In the genomic region with DNA sequence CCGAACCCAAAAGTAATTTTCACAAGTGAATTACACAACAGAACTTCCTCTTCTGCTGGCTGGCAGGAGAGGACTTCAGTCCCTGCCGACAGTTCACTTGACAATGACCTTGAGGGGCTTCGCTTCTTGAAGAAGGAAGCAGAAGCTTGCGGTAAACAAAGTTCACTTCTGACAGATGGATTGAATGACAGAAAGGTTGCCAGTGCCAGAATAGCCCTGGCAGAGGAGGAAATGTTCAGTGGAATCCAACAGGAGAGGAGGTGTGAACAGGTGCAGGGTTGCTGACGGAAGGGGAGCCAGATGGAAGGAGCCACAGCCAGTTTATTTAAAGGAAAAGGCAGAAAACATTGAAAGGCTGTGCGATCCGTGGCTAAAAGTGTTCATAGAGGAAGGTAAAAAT, we compare ENCODE assay signal across 8 mouse cellular contexts.
A peak's percentile ranks its signal among the peaks of the same experiment; 100 is the strongest.
DNase-seq lines count a peak whose midpoint lies in the region; ATAC-seq and TF ChIP-seq lines count a peak whose summit lies in the region.

No protein-coding gene starts in this region.

- TF ChIP-seq CTCF in thymus, adult 2 months (IDR thresholded peaks at IDR 0.05; ENCODE audit: borderline replicate concordance, control insufficient read depth, extremely low read depth, insufficient read depth, low read length, poor library complexity) = no peak

- H3K27me3 ChIP-seq in thymus, adult 2 months (ENCODE audit: control insufficient read depth, insufficient read depth, low read length) = no peaks in the 10 kb centered on the region
- no peaks in the 10 kb centered on the region for H3K27me3 ChIP-seq in forebrain, embryonic 14.5 days (replicated peaks; ENCODE audit: control insufficient read depth, insufficient read depth, low read length)
- H3K27me3 ChIP-seq in kidney, embryonic 16.5 days (ENCODE audit: insufficient read depth, low read length) = no peaks in the 10 kb centered on the region

- H3K4me2 ChIP-seq in forebrain, embryonic 14.5 days (ENCODE audit: low read length) = no peak overlapping the region
- no peak overlapping the region for H3K4me2 ChIP-seq in kidney, embryonic 16.5 days (replicated peaks; ENCODE audit: low read depth, low read length)

- H3K9me3 ChIP-seq in forebrain, embryonic 14.5 days (replicated peaks; ENCODE audit: control insufficient read depth, low read length) = no peaks in the 10 kb centered on the region
- no peaks in the 10 kb centered on the region for H3K9me3 ChIP-seq in kidney, embryonic 16.5 days (ENCODE audit: low read length)

- no peak for DNase-seq in thymus, adult 2 months
- DNase-seq in thymus, postnatal 36 days = no peak
- DNase-seq in forebrain, embryonic 14.5 days (ENCODE audit: low spot score) = peak; percentile 90
- peak; percentile 64 to 73 for DNase-seq in layer of hippocampus, postnatal 10 days (ENCODE audit: low spot score in 2 of 2)
- peak; percentile 30 for DNase-seq in thymus, postnatal 25 days
- no peak for DNase-seq in spleen, adult 12 weeks (ENCODE audit: low spot score)
- DNase-seq in neural tube, embryonic 10.5 days (ENCODE audit: extremely low spot score, low spot score) = no peak

- WGBS in thymus, adult 2 months = 34% methylated on average over 7 of the region's 7 CpGs
- 48% methylated on average over 7 of the region's 7 CpGs for WGBS in forebrain, embryonic 14.5 days
- WGBS in kidney, embryonic 16.5 days = 72% methylated on average over 7 of the region's 7 CpGs

- no peak for TF ChIP-seq POLR2A in thymus, adult 2 months (IDR thresholded peaks at IDR 0.05; ENCODE audit: control insufficient read depth, extremely low read depth, insufficient read depth, low read length, poor library complexity)

- H3K9ac ChIP-seq in forebrain, embryonic 14.5 days (ENCODE audit: low read length) = no peak overlapping the region
- H3K9ac ChIP-seq in kidney, embryonic 16.5 days (replicated peaks; ENCODE audit: low read length) = no peak overlapping the region

- peak; percentile 75 for ATAC-seq in forebrain, embryonic 14.5 days
- no peak for ATAC-seq in kidney, embryonic 16.5 days (ENCODE audit: low FRiP score, low TSS enrichment)

- no peaks in the 10 kb centered on the region for H3K36me3 ChIP-seq in thymus, adult 2 months (ENCODE audit: control insufficient read depth, insufficient read depth, low read length)
- H3K36me3 ChIP-seq in forebrain, embryonic 14.5 days (ENCODE audit: control insufficient read depth, insufficient read depth, low read length) = no peaks in the 10 kb centered on the region
- no peaks in the 10 kb centered on the region for H3K36me3 ChIP-seq in kidney, embryonic 16.5 days (ENCODE audit: insufficient read depth, low read length)

- peak overlapping the region; percentile 49; the same call in 1 of the 2 replicates for H3K27ac ChIP-seq in thymus, adult 2 months (ENCODE audit: control insufficient read depth, insufficient read depth, low read length)
- no peak overlapping the region; the same call in 1 of the 2 replicates for H3K27ac ChIP-seq in forebrain, embryonic 14.5 days (ENCODE audit: low read depth, low read length)
- H3K27ac ChIP-seq in kidney, embryonic 16.5 days (ENCODE audit: low read length) = no peak overlapping the region

- no peak overlapping the region for H3K4me3 ChIP-seq in thymus, adult 2 months (ENCODE audit: control insufficient read depth, insufficient read depth, low read length)
- no peak overlapping the region for H3K4me3 ChIP-seq in forebrain, embryonic 14.5 days (ENCODE audit: low read depth, low read length)
- no peak overlapping the region for H3K4me3 ChIP-seq in kidney, embryonic 16.5 days (ENCODE audit: low read length)

- peaks cover 8% of the 10 kb centered on the region for H3K4me1 ChIP-seq in thymus, adult 2 months (replicated peaks; ENCODE audit: control insufficient read depth, insufficient read depth, low read length)
- peaks cover 27% of the 10 kb centered on the region for H3K4me1 ChIP-seq in forebrain, embryonic 14.5 days (ENCODE audit: control insufficient read depth, insufficient read depth, low read length)
- no peaks in the 10 kb centered on the region for H3K4me1 ChIP-seq in kidney, embryonic 16.5 days (ENCODE audit: insufficient read depth, low read length)

Comparison
In these comparisons a context has a peak if more than half of its experiments do, and no peak if none do; other contexts are left out.
1. DNase-seq: peak in forebrain, embryonic 14.5 days (single experiment), layer of hippocampus, postnatal 10 days (2 of 2) and thymus, postnatal 25 days (single experiment); none in thymus, adult 2 months (single experiment), thymus, postnatal 36 days (0 of 2), spleen, adult 12 weeks (single experiment) and neural tube, embryonic 10.5 days (single experiment).